Mouse (Mus musculus): ENCODE results near the gene Tacc3. TPM values are rescaled to one million over a fixed set of nuclear protein-coding genes. Genes with fewer than 3 reads are reported as not detected.

Gene Tacc3
- total RNA-seq, 4 experiments from 2014 or later, result 1.6 to 3.1 (median 2.1) TPM

DNA sequence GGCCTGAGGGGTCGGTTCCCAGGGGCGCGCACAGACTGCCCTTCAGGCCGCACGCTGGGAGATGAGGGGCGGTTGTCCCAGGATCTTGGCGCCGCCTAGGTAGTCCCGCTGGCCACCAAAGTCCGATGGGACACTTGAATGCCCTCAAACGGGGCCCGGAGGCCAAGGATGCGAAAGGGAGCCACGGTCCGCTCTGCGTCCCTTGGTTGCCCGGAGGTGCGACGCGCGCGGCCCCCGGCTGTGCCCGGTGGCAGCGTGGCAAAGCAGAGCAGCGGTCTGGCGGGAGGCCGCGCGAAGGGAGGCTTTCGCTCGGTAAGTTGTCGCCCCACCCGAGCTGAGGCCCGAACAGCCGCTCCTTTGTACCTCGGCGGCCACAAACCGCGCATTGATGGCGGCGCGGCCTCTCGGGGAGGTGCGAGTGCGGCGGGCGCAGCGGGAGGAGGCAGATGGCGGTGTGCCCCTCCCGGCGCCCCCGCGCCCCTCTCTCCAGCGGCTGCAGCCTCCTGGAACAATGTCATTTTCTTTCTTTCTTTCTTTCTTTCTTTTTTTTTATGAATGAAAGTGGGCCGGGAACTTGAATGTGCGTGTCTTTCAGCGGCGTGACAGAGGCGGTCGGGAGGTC, 65.2 kb downstream of the Tacc3 start:
- DNase-seq (ENCODE audit: low spot score), result no peak

- no peak for DNase-seq (ENCODE audit: low spot score)
Measured at GRCm38 (mm10) chr5:33723641-33724465, 65.9 kb downstream of the Tacc3 start.

GRCm38 (mm10) chr5:33726081-33726647, 68.2 kb downstream of the Tacc3 start:
- no peak for DNase-seq (ENCODE audit: low spot score)

GRCm38 (mm10) chr5:33726891-33727290, 69.0 kb downstream of the Tacc3 start:
- no peak for DNase-seq (ENCODE audit: low spot score)

Other genes starting within 250 kb of the Tacc3 start
- not detected for gene Nkx1-1, start 224.2 kb upstream of the Tacc3 start, total RNA-seq (2022)
- 10 to 100 TPM; 24.0 to 30.9 (median 28.1) TPM for gene Fam53a, start 28.5 kb upstream of the Tacc3 start, total RNA-seq (2022)
- 1 to 10 TPM in 2 of 4 experiments, under 1 TPM in 2; 0.87 to 1.1 (median 1.0) TPM for gene Gm9903, start 28.2 kb upstream of the Tacc3 start, total RNA-seq (2022)
- gene Slbp, start 5.6 kb upstream of the Tacc3 start, total RNA-seq (2022), result 10 to 100 TPM in 2 of 4 experiments, 1 to 10 TPM in 2; 8.8 to 12.0 (median 10.6) TPM
- gene Tmem129, start 288 bp downstream of the Tacc3 start, total RNA-seq (2022), result 10 to 100 TPM; 20.4 to 22.2 (median 21.9) TPM
- 10 to 100 TPM in 2 of 4 experiments, 1 to 10 TPM in 2; 5.7 to 10.7 (median 9.3) TPM for gene Fgfr3, start 63.5 kb downstream of the Tacc3 start, total RNA-seq (2022)
- 100 to 1,000 TPM; 135 to 149 (median 141) TPM for gene Letm1, start 124.7 kb downstream of the Tacc3 start, total RNA-seq (2022)
- gene Nsd2, start 162.6 kb downstream of the Tacc3 start, total RNA-seq (2022), result 10 to 100 TPM; 24.0 to 25.3 (median 24.5) TPM